Mouse (Mus musculus): ENCODE measurements around the gene Hlcs. TPM values are rescaled to one million over a fixed set of nuclear protein-coding genes. Genes with fewer than 3 reads are reported as not detected.

The Hlcs gene
- polyA plus RNA-seq (2015; fragmentation: Nextera tagmentation; extraction: Ambion mirVana): 9.1 and 11.2 TPM in 2 replicates

GRCm38 (mm10) chr16:94313229-94314030 is at the start of gene Hlcs:
Gene Hlcs, minus strand, starts transcription at chr16:94313571.
- ATAC-seq (ENCODE audit: insufficient read depth, low FRiP score, low read depth): peak; percentile 89
- Histone ChIP-seq H3K9ac (peak within 1 kb of the TSS; percentile 98), H3K27ac (peak within 1 kb of the TSS; percentile 100), H3K4me1 (peaks cover 10% of the 10 kb centered on the region), H3K4me2 (peak within 1 kb of the TSS; percentile 90), H3K36me3 (no peaks in the 10 kb centered on the region), H3K9me3 (no peaks in the 10 kb centered on the region), H3K4me3 (replicated peaks) (peak within 1 kb of the TSS; percentile 75), H3K27me3 (replicated peaks) (no peaks in the 10 kb centered on the region)
- WGBS: 1% methylated on average over 63 of the region's 64 CpGs

GRCm38 (mm10) chr16:94362174-94362873 is 49.0 kb upstream of the Hlcs start:
- H3K9ac ChIP-seq: no peak overlapping the region
- ATAC-seq (ENCODE audit: insufficient read depth, low FRiP score, low read depth): no peak

GRCm38 (mm10) chr16:94360578-94361350 is 47.4 kb upstream of the Hlcs start:
- Histone ChIP-seq H3K4me1 (no peaks in the 10 kb centered on the region), H3K9me3 (no peaks in the 10 kb centered on the region), H3K36me3 (no peaks in the 10 kb centered on the region), H3K9ac (no peak overlapping the region), H3K4me2 (no peak overlapping the region), H3K4me3 (replicated peaks) (no peak overlapping the region), H3K27ac (no peak overlapping the region), H3K27me3 (replicated peaks) (no peaks in the 10 kb centered on the region)
- 82% methylated on average over 13 of the region's 13 CpGs for WGBS
- no peak for ATAC-seq (ENCODE audit: insufficient read depth, low FRiP score, low read depth)

More at GRCm38 (mm10) chr16:94362174-94362873, 49.0 kb upstream of the Hlcs start:
- H3K27ac ChIP-seq: no peak overlapping the region
- 0 out of 2 replicates have a peak, but pooled peaks cover 3% of the 10 kb centered on the region for H3K4me1 ChIP-seq
- H3K27me3 ChIP-seq (replicated peaks): no peaks in the 10 kb centered on the region
- no peak overlapping the region for H3K4me3 ChIP-seq (replicated peaks)
- no peak overlapping the region for H3K4me2 ChIP-seq
- WGBS: 47% methylated on average over 10 of the region's 10 CpGs
- no peaks in the 10 kb centered on the region for H3K9me3 ChIP-seq
- H3K36me3 ChIP-seq: no peaks in the 10 kb centered on the region

- Histone ChIP-seq H3K4me1 (peaks cover 3% of the 10 kb centered on the region; the same call in 1 of the 2 replicates), H3K27ac (no peak overlapping the region), H3K27me3 (replicated peaks) (no peaks in the 10 kb centered on the region), H3K9me3 (no peaks in the 10 kb centered on the region), H3K36me3 (no peaks in the 10 kb centered on the region), H3K4me3 (replicated peaks) (no peak overlapping the region), H3K4me2 (no peak overlapping the region), H3K9ac (no peak overlapping the region)
- no peak for ATAC-seq (ENCODE audit: insufficient read depth, low FRiP score, low read depth)
- WGBS: 80% methylated on average over 3 of the region's 3 CpGs
Measured at GRCm38 (mm10) chr16:94358091-94358490, 44.7 kb upstream of the Hlcs start.

GRCm38 (mm10) chr16:94356776-94357494 is 43.6 kb upstream of the Hlcs start:
- 43% methylated on average over 11 of the region's 11 CpGs for WGBS
- H3K27ac ChIP-seq: no peak overlapping the region
- ATAC-seq (ENCODE audit: insufficient read depth, low FRiP score, low read depth): no peak

GRCm38 (mm10) chr16:94356046-94356445 is 42.7 kb upstream of the Hlcs start:
- Histone ChIP-seq H3K9ac (no peak overlapping the region), H3K4me1 (peaks cover 3% of the 10 kb centered on the region; the same call in 1 of the 2 replicates), H3K36me3 (no peaks in the 10 kb centered on the region), H3K9me3 (no peaks in the 10 kb centered on the region), H3K27me3 (replicated peaks) (no peaks in the 10 kb centered on the region), H3K4me2 (no peak overlapping the region), H3K27ac (no peak overlapping the region), H3K4me3 (replicated peaks) (no peak overlapping the region)
- 27% methylated on average over 7 of the region's 7 CpGs for WGBS
- ATAC-seq (ENCODE audit: insufficient read depth, low FRiP score, low read depth): no peak

More at GRCm38 (mm10) chr16:94356776-94357494, 43.6 kb upstream of the Hlcs start:
- H3K4me2 ChIP-seq: no peak overlapping the region
- no peaks in the 10 kb centered on the region for H3K9me3 ChIP-seq
- H3K4me1 ChIP-seq: peaks cover 3% of the 10 kb centered on the region; the same call in 1 of the 2 replicates
- no peak overlapping the region for H3K4me3 ChIP-seq (replicated peaks)
- no peak overlapping the region for H3K9ac ChIP-seq
- no peaks in the 10 kb centered on the region for H3K27me3 ChIP-seq (replicated peaks)
- H3K36me3 ChIP-seq: no peaks in the 10 kb centered on the region

GRCm38 (mm10) chr16:94354450-94354849 is 41.1 kb upstream of the Hlcs start:
- no peak overlapping the region for H3K4me3 ChIP-seq (replicated peaks)
- no peak for ATAC-seq (ENCODE audit: insufficient read depth, low FRiP score, low read depth)
- peaks cover 3% of the 10 kb centered on the region; the same call in 1 of the 2 replicates for H3K4me1 ChIP-seq
- no peak overlapping the region for H3K4me2 ChIP-seq
- no peaks in the 10 kb centered on the region for H3K36me3 ChIP-seq
- H3K27me3 ChIP-seq (replicated peaks): no peaks in the 10 kb centered on the region
- no peak overlapping the region for H3K27ac ChIP-seq
- no peaks in the 10 kb centered on the region for H3K9me3 ChIP-seq
- 21% methylated on average over 9 of the region's 9 CpGs for WGBS
- H3K9ac ChIP-seq: no peak overlapping the region

- no peak for ATAC-seq (ENCODE audit: insufficient read depth, low FRiP score, low read depth)
- Histone ChIP-seq H3K4me3 (replicated peaks) (no peak overlapping the region), H3K4me1 (peaks cover 3% of the 10 kb centered on the region; the same call in 1 of the 2 replicates), H3K27me3 (replicated peaks) (no peaks in the 10 kb centered on the region), H3K36me3 (no peaks in the 10 kb centered on the region), H3K27ac (no peak overlapping the region), H3K4me2 (no peak overlapping the region), H3K9ac (no peak overlapping the region), H3K9me3 (no peaks in the 10 kb centered on the region)
- 54% methylated on average over 10 of the region's 10 CpGs for WGBS
Measured at GRCm38 (mm10) chr16:94350287-94350677, 36.9 kb upstream of the Hlcs start.

- Histone ChIP-seq H3K4me2 (no peak overlapping the region), H3K27me3 (replicated peaks) (no peaks in the 10 kb centered on the region), H3K9ac (no peak overlapping the region), H3K4me3 (replicated peaks) (no peak overlapping the region), H3K9me3 (no peaks in the 10 kb centered on the region), H3K4me1 (peaks cover 3% of the 10 kb centered on the region; the same call in 1 of the 2 replicates), H3K27ac (no peak overlapping the region), H3K36me3 (no peaks in the 10 kb centered on the region)
- no peak for ATAC-seq (ENCODE audit: insufficient read depth, low FRiP score, low read depth)
- 59% methylated on average over 11 of the region's 11 CpGs for WGBS
Measured at GRCm38 (mm10) chr16:94349588-94350286, 36.4 kb upstream of the Hlcs start.

- Histone ChIP-seq H3K9ac (no peak overlapping the region), H3K36me3 (no peaks in the 10 kb centered on the region), H3K4me2 (no peak overlapping the region), H3K27me3 (replicated peaks) (no peaks in the 10 kb centered on the region), H3K4me1 (no peaks in the 10 kb centered on the region), H3K4me3 (replicated peaks) (no peak overlapping the region), H3K27ac (no peak overlapping the region), H3K9me3 (no peaks in the 10 kb centered on the region)
- WGBS: 79% methylated on average over 2 of the region's 2 CpGs
- ATAC-seq (ENCODE audit: insufficient read depth, low FRiP score, low read depth): no peak
Measured at GRCm38 (mm10) chr16:94348779-94349178, 35.4 kb upstream of the Hlcs start.

Measured in stomach, embryonic 15.5 days (tissue).